Mouse (Mus musculus): ENCODE measurements at regions not wholly inside any gene's neighbourhood (a gene's known extent, or its start where the extent isn't known, plus 50 kb on each side); places are given as distances from the start of the nearest gene placed in this dataset.

DNA sequence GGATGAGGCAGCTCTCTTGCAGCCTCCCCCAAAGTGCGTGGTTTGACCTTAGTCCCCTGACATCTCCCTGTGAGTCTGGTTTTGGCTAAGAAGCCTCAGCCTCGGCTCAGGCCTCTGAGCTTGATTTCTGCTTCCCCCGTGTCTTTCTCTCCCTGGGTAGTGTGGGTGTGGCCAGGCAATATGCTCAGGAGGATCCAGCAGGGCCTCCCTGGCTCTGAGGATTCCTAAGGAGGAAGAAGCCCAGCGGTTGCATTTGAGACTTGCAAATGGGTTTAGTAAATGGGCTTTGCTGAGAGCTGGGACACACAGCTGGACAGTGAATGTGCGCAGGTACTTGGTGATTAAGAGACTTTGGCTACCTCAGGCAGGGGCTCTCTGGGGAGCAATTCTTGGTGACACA lies 238.0 kb upstream of the 4931429L15Rik start:
- ATAC-seq (replicated peaks; ENCODE audit: low FRiP score, poor library complexity, severe bottlenecking) = no peak

DNA sequence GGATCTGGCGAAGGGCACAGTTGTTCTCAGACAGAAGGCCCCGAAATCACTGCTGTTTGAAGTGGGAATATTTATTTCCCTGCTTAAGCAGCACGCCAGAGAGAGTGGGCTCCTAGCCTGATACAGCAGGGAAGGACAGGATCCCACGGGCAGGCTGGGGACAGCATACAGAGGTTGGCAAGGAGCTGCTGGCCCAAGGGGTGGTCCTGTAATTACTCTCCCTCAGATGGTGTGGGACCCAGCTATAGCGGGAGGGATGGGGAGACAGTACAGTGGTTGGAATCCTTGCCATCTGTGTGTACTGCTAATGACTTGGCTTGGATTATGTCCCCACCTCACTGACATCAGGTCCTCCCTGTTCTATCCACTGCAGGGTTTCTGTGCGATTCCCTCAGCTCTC lies 235.4 kb upstream of the 4931429L15Rik start:
- ATAC-seq (replicated peaks; ENCODE audit: low FRiP score, poor library complexity, severe bottlenecking) = no peak

DNA sequence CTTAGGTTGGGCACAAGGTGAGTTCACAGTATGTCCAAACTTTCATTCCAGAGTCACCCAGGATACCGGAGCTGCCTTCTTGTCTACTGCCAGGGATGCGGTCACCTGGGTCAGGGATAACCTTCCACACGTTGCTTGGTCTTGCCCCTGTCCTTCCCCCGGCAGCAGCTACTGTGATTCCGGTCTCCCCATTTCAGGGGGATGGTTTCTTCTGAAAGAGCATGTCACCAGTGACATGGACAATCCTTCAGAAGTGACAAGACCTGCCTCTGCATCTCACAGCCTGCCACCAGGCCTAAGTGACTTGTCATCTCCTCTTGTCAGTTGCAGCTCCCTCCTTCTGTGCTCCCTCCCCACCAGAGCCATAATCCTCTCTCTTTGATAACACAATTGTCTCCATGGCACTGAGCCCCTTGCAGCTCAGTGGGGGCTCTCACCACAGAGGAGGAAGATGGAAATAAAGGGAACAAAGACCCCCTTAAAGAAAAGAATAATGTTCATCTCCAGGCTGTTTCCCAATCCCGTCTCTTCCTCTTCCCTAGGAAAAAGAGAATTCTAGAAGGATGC lies 234.9 kb upstream of the 4931429L15Rik start:
- no peak for ATAC-seq (replicated peaks; ENCODE audit: low FRiP score, poor library complexity, severe bottlenecking)

DNA sequence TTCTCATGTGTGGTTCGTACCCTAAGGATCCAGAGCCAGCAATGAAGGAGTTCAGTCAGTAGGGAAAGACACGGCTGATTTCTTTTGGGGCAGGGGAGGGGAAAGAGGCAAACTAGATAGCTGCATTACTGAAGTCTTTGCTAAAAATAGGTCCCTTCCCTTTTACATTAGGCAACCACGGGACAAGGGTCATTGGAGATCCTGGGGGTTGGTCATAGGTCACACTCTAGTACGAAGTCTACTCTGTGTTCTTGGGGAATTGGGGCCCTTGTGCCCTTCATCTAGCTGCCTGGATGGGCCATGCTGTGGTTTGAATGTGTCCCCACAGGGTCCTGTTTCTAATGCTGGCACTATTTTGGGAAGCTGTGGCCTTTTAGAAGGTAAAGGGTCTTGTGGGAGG lies 229.6 kb upstream of the 4931429L15Rik start:
- ATAC-seq (replicated peaks; ENCODE audit: low FRiP score, poor library complexity, severe bottlenecking) = no peak

DNA sequence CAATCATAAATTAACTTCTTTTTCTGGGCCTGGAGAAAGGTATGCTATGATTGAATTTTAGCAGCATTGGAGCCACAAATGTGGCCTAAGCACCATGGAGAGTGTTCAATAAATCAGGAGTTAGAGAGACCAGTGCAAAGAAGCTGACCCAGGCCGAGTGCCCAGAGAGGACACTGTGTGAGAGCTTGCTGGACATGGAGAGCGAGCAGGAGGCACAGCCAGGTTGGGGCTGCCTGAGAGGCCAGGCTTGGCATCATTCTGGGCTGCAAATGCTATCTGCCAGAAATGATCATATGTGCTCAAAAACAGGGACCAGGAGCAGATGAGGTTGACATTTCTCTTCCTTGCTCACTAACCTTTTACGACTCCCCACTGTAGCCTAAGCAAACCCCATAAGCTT lies 224.5 kb upstream of the 4931429L15Rik start:
- ATAC-seq (replicated peaks; ENCODE audit: low FRiP score, poor library complexity, severe bottlenecking) = no peak

DNA sequence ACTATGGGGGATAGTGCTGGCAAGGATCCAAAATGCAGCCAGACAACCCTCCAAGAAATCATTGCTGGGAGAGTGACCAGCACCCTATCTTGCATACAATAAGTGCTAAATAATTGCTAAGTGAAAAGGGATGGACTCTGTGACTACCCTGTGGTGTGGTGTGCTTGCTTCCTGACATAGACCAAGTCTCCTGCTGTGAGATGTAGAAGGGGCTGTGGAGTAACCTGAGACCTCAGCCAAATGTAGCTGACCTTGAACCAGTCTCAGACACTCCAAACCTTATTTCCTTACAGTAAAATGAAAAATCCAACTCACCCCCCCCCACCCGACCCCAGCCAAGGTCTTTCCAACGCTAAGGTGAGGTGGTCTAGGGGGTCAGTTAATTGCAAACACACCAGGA lies 221.2 kb upstream of the 4931429L15Rik start:
- ATAC-seq (replicated peaks; ENCODE audit: low FRiP score, poor library complexity, severe bottlenecking) = no peak

DNA sequence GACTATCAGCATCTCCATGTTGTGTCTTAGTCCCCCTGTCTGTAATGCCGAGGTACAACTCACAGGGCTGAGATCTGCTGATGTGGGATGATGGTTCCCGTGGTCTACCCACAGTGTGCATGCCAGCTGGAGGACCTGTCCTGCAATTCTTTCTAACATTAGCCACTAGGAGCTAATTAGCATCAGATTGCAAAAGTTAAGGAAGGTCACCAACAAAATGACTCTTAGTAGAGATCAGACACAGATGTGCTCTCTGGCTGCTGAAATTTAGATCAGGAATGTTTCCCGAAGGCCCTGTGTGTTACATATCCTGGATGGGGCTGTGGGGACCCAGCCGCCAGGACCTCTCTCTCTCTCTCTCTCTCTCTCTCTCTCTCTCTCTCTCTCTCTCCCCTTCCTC lies 218.8 kb upstream of the 4931429L15Rik start:
- ATAC-seq (replicated peaks; ENCODE audit: low FRiP score, poor library complexity, severe bottlenecking) = no peak

DNA sequence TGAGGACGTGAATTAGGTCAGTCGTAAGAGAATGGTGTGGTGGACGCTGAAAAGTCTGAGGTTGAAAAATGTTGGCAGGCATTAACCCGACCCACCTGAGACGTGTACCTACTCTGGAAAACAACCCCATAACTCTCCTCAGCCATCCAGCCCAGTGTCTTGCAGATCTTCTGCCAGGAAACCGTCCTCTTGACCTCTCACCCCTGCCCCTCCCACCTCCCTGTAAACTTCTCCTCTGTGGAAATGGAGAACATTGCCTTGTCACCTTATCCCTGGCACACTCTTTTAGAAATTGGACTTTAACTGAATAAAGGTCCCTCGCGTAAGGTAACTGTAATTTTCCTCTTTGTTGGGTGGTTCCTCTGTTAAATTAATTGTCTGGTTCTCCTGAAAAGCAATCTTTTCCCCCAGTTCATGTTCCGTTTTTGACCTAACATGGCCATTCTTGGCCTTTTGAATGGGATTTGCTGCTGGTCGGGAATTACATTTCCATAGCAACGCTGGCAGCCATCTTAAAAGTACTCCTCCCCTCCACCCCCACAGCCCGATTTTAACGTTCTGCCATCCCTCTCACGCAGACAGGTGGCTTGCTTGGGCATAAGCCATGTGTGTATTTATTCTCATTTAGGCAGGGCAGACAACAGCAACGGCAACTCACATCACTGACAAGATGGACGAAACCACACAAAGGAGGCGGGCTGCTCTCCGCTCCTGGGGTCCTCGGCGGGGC lies 196.8 kb upstream of the 4931429L15Rik start:
- no peak for ATAC-seq (replicated peaks; ENCODE audit: low FRiP score, poor library complexity, severe bottlenecking)

DNA sequence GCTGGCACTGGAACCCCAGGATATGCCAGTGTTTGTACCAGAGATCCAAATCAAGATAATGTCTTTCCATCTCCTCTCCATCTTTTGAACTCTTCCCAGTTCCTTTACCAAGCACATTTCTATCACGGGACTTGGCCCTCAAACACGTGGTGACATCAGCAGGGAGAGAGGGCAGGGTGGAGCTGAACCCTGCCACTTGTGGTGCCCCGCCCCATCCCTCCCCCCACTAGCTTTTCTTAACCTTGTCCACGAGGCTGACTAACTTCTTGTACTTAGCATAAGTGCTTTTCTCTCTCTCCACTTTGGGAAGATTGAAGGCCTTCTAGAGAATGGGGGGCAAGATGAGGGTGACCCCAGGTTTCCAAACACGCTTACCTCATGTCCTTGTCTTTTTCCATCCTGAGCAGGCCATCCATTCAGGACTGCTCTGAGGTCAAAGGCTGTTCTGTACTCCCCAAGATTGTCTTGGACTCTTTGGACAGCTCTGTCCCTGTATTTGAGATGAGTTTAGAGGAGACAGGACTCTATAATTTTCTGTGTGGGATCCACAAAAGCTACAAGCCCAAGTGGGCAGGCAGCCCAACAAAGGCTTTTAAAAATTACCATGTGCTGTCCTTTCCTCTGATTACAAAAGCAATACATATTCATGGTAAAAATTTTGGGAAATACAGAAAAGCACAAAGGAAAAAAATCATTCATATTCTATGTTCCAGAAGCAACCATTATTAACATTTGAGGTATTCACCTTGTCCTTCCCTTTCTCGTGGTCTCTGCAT lies 192.7 kb upstream of the 4931429L15Rik start:
- no peak for ATAC-seq (replicated peaks; ENCODE audit: low FRiP score, poor library complexity, severe bottlenecking)

DNA sequence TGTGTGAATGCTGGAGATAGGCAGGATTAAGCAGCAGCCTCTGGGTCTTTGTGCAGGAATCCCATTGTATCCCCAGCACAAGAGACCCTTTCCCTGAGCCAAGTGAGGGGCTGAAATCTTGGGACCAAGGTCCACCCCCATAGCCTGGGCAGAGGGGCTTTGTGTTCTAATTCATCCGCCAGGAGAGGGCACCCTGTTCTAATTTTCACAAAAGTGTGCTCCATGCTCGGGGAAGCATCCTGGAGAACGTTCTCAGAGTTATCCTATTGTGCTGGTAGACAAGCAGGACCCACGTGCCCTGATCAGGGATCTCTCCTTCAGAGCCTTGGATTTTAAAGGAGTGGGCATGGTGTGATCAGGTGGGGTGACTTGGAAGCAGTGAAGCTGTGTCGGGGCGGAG lies 191.5 kb upstream of the 4931429L15Rik start:
- no peak for ATAC-seq (replicated peaks; ENCODE audit: low FRiP score, poor library complexity, severe bottlenecking)

DNA sequence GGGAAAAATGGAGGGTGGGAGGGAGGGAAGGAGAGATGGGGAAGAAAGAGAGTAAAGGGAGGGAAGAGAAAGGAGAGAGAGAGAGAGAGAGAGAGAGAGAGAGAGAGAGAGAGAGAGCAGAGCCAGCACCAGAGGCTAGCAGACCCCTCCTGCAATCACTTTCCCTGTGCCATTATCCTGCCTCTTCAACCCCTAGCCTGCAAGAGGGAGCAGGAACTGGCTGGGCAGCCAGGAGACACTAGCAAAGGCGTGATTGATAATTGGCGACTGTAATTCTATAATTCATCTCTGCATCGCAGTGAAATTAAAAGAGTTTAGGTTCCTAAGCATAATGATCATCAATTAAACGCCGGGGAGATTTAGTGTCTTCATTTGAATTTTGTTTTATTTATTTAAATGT lies 190.1 kb upstream of the 4931429L15Rik start:
- no peak for ATAC-seq (replicated peaks; ENCODE audit: low FRiP score, poor library complexity, severe bottlenecking)

DNA sequence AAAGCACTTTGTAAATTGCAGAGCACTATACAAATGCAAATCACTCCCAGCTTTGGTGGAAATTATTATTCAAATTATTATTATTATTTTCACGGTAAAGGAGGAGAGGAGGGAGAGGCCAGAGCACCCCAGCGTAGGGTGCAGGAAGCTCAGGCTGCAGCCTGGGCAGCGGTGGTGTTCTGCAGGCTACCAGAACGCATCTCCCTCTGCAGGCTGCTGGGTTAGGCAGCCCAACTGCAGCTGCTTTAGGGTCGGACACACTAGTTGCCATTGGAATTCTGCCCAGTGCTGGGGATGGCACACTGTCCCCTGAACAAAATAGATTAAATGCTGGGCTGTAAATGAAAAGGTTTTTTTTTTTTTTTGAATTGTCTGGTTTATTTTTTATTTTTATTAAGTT lies 189.7 kb upstream of the 4931429L15Rik start:
- ATAC-seq (replicated peaks; ENCODE audit: low FRiP score, poor library complexity, severe bottlenecking) = no peak

DNA sequence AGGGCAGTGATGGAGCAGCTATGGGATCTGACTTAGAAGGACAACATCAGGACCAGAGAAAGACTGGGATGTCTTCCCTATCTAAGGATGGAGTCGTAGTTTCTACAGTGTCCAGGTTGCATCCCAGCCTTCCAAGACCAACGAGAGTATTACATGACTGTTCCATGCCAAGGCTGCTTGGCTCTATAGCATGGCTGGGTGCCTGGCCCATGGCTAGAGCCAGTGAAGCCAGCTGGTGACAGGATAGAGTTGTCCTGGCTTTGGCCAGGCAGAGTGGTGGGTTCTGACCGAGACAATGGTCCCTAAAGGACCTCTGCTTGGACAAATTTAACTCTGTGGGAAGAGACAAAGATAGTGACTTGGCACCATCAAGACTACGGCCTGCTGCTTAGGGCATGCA lies 187.2 kb upstream of the 4931429L15Rik start:
- no peak for ATAC-seq (replicated peaks; ENCODE audit: low FRiP score, poor library complexity, severe bottlenecking)

DNA sequence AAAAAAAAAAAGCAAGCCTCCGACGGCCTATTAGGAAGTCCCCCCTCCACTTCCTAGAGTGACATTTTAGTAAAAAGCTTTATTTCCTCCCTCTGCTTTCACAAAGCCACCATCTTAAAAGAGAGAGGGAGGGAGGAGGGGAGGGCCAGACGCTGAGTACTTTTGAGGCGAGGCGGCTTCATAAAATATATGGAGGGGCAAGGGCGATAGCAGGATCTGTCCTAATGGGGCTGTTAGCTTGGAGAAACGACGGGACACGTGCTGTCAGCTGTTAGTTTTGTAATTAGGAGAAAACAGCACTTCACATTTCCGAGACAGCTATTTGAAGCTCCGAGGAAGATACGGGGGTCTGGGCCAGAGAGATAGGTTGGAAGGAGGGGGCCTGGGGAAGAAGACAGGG lies 184.8 kb upstream of the 4931429L15Rik start:
- no peak for ATAC-seq (replicated peaks; ENCODE audit: low FRiP score, poor library complexity, severe bottlenecking)

DNA sequence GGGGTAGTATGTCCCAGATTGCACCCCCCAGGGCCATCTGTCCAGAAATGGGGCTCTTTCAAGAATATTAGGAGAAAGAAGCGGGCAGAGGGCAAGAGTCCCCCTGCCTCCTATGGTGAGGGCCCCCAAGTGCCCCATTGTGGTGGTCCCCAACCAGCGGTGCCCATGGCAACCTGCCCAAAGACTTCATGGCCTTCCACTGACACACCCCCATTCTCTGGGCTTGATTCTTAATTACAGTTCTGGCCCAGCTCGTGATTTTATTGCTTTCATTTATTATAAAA lies 184.3 kb upstream of the 4931429L15Rik start:
- no peak for ATAC-seq (replicated peaks; ENCODE audit: low FRiP score, poor library complexity, severe bottlenecking)

DNA sequence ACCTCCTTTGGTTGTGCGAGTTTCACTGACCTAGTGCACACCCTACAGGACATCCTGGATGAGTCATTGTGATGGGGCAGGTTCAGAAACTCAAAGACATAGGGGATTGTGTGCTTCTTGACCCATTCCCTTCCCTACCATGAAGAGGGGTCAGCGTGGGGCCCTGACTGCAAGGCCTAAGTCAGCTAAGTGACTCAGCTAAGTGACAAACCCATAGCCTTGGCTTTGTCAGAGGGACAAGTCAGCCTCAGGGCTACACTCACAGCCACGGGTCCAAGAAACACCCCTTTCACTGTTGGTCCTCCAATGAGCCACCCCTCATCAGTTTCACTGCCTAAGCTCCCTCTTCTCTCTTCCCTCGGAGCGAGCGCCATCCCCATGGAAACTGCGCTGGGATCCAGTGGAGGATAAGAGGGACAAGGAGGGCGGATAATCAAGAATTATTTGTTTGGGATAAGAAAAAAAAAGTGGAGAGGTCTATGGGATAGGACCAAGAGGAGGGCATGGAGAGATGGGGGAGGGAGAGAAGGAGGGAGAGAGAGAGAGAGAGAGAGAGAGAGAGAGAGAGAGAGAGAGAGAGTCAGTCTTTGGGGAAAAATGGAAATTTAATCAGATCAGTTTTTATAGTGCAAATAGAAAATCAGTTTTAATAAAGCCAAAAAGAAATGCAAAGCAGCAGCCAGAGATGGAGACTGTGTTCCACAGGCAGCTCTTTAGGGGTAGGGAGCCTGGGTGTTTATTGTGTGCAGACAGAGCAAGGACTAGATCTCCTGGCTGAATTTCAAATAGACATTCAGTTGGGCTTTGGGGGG lies 183.7 kb upstream of the 4931429L15Rik start:
- ATAC-seq (replicated peaks; ENCODE audit: low FRiP score, poor library complexity, severe bottlenecking) = no peak

DNA sequence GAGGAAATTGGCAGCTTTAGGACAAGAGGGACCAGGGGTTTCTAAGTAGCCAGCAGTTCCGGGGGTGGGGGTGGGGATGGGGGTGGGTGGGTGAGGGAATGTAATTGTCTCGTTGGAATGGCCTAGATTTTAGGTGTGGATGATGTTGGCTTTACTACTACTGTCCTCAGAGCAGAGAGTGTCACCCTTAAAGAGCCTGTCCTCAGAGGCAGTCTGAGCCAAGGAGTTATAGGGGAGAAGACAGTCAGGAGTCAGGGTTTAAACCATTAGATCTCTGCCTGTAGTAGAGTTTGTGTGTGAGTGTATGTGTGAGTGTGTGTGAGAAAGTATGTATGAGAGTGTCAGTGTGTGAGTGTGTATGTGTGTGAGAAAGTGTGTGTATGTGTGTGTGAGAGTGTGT lies 179.6 kb upstream of the 4931429L15Rik start:
- no peak for ATAC-seq (replicated peaks; ENCODE audit: low FRiP score, poor library complexity, severe bottlenecking)

DNA sequence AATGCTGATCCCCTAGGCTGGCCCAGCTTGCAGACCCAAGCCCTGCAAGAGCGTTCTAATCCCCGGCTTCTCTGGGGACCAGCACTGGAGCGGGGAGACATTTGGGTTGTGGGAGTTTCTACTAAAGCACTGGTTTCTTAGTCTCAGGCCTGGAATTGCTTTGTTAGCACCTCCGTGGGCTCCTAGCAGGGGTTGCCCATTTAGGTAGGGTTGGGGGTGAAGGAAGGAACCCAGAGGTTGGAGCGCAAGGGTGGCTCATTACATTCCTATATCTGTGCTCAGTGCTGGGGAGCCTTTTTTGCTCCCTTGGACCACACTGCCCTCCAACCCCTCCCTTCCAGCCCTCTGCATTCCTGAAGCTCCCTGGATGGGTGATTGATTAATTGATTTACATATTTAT lies 179.1 kb upstream of the 4931429L15Rik start:
- no peak for ATAC-seq (replicated peaks; ENCODE audit: low FRiP score, poor library complexity, severe bottlenecking)

DNA sequence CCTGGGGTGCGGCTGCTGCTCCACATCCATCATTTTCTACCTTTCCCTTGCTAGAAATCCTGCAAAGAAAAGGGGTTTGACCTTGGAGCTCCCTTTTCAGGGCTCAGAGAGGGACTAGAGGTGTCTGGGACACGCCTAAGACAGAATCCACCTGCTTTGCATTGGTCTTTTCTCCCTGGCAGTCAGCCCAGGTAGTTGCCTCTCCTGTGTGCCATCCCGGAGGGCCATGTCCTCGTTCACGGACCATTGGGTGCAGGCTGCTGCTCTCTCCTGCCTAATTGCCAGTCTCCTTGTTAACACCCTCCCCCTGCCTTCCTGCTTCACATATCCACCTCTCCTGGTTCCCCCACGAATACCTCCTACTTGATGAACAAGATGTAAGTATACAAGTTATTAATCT lies 175.5 kb upstream of the 4931429L15Rik start:
- ATAC-seq (replicated peaks; ENCODE audit: low FRiP score, poor library complexity, severe bottlenecking) = no peak

DNA sequence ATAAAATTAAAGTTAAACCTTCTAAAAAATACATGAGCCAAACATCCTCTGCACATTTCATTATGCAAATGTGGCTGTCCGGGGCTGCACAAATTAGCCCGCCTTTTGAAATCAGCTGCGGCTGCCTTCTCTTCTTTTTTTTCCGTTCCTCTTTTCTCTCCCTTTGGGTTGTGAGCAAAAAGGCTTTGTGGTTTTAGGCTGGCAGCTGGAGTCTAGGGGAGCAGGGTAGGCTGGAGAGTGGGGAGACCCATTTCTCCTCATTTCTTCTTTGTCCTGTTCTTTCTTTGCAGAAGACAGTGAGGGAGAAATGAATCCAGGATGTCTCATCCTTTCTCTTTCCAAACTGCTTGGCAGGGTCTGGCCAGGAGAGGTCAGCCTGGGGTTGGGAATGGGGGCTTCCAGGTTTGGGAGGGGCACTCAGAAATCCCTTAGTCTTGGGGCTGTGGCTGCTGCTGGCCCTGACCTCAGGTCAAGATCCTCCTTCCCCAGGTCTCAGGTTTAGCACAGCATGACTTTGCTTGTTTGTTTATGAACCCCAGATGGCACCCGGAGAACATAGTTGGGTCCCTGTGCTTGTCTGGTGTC lies 163.2 kb upstream of the 4931429L15Rik start:
- no peak for ATAC-seq (replicated peaks; ENCODE audit: low FRiP score, poor library complexity, severe bottlenecking)

Measured in erythroblast, adult 5-6 weeks (primary cell).